Mouse (Mus musculus) thymus, postnatal 36 days (tissue): ENCODE measurements around the gene Cpne5.

Source experiments
- DNase-seq, 2 experiments: peaks; one replicate each; pipeline ENCODE4 v3.0.0; 2022; ENCODE audit warnings: mixed read lengths in 2 of 2

The Cpne5 gene

DNA sequence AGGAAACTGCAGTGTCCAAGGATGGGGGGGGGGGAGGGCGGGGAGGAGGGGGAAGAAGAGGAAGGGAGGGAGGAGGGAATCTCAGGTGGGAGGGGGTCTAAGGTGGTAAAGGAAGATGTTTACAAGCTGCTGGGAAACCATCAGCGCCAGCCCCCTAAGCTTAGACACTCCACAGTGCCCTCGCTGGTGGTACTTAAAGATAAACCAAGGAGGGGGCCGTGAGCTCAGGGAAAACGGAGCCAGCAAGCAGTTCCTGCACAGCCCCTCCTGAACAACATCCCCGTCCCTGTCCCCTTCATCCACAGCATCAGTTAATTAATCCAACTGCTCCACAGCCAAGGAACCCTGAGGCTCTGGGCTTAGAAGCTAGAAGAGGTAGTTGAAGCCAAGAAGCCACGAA lies 38.1 kb downstream of the Cpne5 start:
- DNase-seq: no peak

DNA sequence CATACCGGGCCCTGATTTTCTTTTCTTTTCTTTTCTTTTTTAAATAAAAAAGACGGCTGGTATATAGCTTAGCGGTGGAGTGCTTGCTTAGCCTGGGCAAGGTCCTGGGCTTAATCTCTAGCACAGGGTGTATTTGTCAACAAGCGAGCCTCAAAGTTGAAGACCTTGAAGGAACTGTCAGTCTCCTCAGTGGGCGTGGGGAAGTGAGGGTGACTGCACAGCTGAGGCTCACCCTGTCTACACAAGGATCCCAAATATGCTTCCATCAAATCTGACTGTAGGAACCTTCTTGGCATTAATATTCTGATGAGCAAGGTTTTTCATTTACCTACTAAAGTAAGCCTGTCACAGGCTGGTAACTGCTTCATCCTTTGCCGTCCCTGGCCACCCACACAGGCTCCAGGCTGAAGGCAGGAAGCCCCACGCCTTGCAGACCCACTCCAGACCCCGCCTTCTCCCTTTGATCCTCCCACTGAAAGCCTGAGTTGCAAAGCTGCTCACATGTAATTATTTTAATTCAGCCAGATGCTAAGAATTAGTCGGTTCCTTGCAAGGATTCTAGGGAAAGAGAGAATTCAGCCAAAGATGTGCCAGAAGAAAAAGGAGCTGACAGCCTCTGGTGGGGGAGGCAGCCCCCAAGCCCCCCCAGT lies 38.7 kb downstream of the Cpne5 start:
- peak; percentile 63 to 70 for DNase-seq

DNA sequence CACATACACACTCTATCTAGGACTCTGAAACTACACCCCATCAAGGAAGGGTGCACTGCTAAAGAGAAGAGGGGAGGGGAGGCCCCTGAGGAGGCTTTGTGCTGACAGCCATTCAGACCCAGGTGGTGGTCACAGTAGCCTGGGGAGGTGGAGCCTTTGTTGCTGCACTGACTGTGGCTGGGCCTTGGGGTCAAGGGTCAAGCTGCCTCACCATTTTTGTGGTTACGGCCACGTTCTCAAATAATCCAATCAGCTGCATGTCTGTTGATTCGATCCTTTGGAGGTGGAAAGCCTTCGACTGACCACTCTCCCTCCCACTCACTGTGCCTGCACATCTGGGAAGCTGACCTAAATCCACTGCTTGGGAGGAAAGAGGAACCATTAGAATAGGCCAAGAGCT lies 42.4 kb downstream of the Cpne5 start:
- DNase-seq: no peak

DNA sequence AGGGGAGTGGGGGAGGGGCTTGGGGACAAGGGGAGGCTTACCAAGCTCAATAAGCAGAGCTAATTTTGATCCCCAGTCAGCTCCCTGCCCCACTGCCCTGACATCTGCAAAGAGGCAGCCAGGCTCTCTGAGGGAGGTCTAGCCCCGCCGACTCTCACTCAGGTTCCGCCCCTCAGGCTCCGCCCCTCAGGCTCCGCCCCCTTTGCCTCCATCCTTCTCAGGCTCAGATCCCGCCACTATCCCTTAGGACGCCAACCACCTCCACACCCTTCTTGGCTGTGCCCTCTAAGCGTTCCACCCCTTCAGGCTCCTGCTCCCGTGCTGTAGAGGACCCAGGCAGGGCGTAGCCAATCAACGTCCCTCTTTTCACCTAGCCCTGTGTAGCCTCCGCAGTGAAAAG lies 49.0 kb downstream of the Cpne5 start:
- no peak for DNase-seq

DNA sequence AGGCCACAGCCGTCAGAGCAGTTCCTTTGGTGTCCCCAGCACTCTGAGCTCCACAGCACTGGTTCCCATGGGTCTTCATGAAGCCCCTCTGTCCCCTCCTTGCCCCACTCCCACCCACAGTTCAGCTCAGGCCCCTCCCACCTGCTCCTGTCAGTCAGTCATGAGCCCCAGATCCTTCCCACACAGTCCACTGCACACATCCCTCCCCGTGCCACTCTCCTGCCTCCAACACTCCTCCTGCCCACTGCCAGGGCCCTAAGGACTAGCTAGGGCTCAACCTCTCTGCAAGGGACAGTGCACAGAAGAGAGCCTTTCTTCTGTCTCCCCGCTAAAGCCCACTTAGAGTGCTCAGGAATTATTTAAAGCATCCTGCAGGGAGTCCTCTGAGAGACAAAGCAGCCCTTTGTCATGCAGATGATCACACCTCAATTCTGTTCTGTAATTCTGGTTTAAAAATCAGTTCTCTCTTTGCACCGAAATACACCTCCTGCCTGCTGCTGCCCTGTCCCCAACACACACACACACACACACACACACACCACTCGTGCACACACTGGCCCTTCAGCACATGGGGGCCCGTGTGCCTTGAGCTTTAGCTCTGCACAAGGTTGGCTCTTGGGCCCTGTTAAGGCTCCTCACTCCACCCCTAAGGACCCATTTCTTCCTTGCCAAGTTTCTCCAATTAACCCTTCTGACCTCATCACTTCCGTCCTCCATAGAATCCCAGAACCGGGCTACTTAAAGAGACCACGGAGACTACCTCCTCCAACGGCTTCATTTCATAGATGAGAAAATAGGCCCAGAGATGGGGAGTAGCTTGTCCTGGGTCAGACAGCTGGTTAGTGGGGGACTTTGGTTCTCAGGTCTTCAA lies 50.7 kb downstream of the Cpne5 start:
- no peak for DNase-seq

DNA sequence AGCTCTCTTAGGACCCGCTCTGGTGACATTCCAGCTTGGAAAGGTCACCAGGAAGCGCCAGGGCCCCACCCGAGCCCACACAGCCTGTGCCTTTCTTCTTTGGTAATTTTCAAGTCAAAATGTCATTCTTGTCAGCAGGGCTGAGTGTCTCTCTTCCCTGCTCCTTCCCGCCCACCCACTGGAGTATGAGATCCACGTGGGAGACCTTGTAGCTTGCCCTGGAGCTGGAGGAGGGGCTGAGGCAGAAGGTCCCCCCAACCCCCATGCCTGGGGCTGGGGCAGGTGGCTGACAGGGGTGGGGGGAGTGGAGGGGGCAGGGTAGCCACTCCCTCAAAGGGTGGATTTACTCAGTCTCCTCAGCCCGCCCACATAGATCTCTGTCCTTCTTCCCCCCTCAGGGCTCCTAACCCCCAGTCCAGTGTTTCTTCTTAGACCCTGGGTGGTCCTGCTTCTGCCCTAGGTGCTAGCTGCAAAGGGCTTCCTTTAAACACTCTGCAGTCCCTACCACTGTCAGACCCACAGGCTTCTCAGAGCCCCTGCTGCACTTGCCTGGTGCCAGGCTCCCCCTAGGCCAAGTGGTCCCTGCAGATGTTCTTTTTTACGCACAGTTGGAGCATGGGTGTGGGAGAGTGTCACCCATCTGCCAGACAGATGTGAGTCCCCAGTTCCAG lies 52.5 kb downstream of the Cpne5 start:
- DNase-seq: no peak

DNA sequence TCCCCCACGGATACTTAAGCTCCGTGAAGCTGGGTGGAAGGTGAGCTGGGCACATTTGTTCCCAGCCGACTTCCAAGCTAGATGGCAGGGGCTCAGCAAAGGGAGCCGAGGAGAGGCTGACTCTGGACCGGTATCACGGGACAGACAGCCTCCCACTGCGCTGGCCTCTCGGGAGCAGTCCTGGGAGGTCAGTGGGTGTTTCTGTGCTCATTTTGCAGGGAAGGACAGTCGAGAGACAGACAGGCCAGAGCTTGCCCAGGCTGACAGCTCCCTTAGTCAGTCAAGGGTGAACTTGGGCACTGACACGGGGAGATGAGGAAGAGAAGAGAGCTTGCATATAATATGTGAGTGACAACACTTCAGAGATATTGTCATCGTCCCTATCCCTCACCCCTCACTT lies 54.8 kb downstream of the Cpne5 start:
- no peak for DNase-seq

DNA sequence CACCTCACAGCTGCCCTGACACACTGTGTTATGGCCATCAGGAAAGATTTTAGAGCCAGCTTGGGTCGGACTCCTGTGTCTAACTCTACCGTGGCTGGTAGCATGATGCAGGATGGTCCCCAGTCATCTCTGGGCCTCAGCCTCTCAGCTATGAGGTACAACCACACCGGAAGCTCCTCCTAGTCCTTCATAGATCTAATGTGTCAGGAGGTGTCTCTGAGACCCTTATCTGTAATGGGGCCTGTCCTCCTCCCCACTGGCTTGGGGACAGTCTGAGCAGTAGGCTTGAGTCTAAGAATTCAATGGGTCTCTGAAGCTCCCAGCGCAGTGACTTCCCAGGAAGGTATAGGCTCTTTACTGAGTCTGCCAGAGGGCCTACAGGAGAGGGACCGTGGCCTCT lies 56.2 kb downstream of the Cpne5 start:
- no peak for DNase-seq

DNA sequence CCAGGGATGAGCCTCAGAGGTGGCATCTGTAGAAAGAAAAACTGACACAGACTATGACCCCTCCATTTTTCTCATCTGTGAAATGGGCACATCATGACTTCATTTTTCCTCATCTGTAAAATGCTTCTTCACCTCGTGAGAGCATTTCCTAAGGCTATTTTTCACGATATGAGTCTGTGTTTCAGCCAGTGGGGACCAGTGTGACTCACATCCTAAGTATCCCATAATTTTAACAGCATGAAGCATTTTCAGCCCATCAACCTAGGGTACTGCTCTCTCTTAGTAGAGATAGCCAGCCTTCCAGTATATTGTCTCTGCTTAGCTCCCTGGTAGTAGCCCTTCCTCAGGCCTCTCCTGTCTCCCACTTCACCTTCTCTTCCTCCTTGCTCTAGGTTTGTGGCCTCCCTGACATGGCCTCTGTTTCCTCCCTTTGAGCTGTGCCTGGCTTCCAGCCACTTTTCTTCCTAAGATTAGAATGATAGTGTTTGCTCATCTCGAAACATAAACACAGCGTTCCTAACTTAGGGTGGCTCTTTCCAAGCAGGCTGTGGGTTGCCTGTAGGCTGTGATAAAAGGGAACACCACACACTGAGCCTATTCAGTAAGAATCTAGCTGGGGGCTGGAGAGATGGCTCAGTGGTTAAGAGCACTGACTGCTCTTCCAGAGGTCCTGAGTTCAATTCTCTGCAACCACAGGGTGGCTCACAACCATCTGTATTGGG lies 57.4 kb downstream of the Cpne5 start:
- DNase-seq: no peak

DNA sequence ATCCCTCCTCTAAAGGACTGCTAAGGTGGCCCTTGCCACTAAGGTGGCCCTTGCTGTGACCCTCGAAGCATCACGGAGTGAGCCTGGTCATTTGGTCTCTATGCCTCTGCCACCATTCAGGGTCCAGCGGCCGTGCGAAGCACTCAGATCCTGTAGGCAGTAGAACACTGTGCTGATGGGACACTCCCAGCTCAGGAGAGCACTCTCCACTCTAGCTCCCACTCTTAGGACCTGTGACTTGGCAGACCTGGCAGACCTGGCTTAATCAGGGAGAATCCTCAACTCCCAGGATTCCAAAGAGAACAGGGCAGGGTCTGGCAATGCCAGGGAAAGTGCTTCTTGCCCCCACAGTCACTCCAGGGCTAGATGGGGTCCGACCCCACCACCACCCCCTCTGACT lies 58.0 kb downstream of the Cpne5 start:
- no peak for DNase-seq

DNA sequence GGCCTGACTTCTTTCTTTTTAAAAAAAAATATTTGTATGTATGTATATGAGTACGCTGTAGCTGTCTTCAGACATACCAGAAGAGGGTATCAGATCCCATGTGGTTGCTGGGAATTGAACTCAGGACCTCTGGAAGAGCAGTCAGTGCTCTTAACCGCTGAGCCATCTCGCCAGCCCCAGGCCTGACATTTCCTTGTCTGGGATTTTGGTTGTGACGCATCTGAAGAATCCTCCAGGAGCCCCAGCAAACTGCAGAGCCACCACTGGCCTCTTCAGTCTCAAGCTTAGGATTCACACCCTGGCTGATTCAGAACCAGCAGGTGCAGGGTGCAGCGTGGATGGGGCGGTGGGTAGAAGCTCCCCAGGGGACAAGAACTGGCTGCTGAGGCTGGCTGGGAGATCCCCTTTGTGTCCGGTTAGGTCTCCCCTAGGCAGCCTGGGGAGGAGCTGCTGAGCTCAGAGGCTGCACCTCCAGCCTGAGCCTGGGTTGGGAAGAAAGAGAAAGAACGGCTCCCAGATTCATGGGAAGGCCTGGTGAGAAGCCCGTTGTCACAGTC lies 59.4 kb downstream of the Cpne5 start:
- DNase-seq: no peak

DNA sequence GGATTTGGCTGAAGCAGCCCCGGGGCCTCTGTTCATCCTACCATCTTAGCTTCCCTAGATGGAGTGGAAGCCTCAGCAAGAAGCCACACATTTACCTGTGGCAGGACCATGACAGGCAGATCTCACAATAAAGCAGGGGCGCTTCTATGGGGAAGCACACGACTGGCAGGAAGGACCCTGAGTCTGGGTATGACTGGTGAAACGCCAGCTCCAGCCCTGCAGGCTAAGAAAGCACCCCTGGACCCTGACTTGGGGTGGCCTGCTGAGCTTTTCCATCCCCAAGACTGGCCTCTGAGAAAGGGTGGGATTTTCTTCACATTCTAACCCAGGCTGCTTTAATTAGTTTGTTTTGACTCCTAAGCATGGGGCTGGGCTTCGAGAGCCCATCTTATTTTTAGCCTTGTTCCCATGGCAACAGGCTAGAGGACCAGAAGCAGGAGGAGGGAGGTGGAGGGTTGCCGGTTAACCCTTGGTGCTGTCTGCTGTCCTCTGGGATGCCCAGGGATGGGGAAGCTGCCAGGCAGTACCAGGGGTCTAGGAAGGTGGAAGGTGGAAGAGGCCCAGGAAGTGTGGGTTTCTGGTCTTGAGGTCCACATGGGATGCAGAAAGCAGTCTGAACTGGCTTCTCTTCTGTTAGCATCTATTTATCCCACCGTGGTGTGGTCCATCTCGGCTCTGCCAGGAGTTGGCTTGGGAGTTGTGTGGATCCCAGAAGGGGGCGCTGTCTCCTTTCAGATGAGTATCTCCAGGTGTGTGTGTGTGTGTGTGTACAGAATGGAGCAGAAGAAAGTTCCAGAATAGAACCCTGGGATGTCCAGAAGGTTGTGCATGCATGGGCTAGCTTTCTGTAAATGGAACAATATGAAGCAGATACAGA lies 61.3 kb downstream of the Cpne5 start:
- peak; percentile 48 to 49 for DNase-seq

DNA sequence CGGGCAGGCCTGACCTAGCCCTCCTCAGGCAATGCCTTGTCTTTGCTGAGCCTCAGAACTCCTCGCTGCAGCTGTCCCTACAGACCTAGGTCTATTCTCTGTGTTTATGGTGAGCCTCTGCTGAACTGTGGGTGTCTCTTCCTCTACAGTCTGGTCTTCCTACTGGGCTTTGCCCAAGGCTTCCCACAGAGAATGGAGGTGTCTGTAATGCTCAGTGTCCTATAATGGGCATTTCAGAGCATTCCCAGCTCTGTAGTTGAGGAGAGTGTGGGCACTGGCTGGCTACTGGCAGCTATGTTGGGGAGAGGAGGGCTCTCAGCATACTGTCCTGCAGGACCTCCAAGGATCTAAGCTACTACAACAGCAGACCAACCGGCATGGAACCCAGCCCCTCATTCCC lies 62.3 kb downstream of the Cpne5 start:
- no peak for DNase-seq

DNA sequence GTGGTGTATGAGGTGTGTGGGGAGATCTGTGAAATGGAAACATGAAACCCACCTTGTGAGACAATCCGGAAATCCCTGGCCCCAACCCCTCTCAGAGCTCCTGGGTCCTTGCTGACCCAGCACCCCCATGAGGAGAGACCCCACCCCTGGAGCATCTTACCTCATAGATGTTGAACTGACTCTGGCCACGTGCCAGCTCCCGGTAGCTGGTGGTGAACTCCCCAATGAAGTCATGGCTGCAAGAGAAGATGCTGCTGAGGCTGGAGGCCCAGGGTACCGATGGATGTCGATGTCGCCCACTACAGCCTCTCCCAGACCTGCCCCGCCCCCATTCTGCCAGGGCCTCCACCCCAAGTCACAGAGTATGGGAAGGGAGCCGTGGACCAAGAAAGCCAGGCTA lies 64.8 kb downstream of the Cpne5 start:
- peak in 1 of 2 experiments; percentile 26 for DNase-seq

DNA sequence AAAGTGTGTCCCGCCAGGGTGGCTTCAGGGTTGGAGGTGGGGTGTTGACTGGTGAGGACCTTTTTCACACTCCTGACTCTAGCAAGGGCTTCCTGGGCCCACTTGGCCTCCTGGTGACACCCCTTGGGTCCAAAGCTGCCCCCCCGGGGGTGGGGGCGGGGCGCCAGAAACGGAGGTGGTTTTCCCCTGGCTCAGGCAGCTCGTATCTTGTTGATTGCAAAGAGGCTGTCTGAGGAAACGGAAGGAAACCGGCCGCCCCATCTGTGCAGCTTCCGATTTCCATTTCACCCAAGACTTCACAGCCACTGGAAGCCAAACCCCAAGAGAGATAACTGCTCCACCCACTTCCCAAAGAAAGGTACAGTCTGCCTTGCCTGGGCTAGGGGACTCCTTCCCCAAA lies 65.9 kb downstream of the Cpne5 start:
- DNase-seq: peak; percentile 68 to 79

DNA sequence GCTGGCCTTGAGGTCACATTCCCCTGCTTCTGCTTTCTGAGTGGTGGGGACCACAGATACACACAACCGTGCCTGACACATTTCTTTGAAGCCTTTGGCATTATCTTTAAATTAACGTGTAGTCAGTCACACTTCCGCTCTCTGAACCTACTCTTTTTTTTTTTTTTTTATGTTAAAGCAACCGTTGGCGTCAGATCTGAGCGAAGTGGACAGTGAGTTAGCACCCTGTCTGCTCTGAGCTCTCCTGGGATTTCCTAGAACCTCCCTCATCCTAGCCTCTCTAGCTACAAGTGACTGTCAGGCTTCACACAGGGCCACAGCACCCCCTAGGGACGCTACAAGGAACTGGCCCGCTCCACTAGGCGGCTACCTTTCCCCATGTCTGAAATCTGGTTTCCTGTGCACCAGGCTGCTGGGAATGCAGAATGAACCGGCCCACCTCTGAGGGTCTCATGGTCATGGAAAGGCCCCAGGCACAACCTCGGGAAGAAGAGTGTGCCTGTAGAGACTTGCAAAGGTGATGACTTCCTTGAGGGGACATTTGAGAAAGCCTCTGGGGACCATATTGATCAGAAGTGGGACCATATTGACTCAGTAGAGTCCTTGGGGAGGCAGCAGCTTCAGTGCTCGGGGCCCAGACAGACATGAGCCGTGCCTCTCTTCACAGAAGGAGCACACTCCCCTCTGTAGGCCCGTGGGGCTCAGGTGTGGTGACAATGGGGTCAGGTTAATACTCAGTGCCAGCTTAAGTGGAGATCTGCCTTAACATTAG lies 66.8 kb downstream of the Cpne5 start:
- peak; percentile 86 to 88 for DNase-seq

DNA sequence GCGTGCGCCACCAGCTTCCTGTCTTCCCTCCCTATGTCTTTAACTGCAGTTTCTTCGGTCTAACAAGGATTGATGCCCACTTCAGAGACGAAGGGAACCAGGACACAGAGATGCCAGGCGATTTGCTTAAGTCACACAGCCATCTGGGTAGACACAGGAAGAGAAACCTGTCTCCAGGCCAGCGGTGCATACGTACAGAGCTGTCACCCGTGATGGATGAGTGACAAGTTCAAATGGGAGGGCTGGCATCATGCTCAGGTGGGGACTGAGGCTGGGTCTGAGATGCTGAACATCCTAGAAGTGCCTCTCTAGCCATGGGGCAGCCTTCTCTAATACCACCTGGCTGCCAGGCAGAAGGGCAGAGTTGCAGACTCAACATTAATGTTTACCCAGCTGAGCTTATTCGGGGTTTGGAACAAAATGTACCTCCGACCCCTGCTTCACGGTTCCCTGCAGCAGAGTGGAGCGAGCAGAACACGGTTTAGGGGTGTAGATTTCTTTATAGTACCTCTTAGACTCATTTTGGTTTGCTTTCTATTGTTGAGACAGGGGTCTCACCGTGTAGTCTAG lies 67.5 kb downstream of the Cpne5 start:
- DNase-seq: no peak

DNA sequence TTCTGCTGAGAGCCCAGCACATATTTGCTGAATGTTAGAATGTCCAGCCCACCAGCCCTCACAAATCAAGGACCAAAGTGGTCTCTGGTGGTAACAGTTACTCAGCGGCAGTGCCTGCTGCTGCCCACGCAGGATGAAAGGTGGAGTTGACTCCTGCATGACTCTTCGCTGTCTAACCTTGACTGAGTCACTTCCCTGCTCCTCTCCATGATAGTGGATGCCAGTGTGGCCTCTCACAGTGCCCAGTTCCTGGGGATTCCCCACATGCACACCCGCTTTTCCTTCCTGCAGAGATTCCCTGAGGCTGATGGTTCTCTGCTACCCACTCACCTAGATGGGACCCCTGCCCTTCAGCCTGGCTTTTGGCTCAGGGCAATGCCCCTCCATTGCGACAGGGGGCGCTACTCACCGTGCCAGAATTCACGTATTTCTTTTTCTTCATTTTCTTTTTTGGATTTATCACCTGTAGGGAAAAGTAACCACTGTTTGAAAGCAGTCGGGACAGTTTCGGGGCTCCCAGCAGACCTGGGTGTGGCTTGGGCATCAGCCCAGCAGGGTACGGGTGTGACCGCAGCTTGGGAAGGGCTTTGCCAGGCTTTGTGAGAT lies 68.9 kb downstream of the Cpne5 start:
- DNase-seq: no peak

DNA sequence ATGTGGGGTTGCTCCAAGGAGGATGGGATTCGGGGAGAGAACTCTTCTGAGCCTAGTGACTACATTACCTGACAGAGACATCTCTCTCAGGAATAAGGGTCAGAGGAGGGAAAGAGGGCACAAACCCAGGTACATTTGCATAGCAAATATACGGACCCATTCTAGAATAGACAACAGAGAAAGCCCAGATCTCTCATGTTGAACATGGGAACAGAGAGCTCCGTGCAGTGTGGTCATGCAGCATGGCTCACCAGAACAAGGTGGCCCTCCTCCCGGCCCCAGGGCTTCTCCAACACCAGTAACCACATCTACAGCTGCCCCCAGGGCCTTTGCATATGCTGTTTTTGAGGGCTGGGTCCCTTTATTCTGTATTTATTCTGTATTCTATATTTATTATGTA lies 69.5 kb downstream of the Cpne5 start:
- DNase-seq: no peak

DNA sequence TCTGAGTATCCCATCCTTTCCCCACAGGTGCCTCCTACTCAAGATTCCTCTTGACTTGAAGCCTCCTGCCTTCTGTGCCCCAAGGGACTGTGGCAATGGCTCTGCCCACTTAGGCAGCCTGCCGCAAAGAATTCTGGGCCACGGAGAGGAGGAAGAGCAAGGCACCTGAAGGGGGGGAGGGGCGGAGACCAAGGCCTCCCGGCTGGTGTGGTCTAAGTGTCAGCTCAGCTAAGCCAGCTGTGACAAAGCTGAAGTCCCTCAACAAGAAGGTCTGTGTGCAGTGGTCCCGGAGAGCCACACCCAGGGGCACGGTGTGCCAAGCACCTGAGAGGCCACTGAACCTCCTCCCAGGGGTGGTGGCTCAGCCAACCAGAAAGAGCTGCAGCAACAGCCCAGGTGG lies 70.6 kb downstream of the Cpne5 start:
- peak; percentile 83 to 88 for DNase-seq
